Mouse (Mus musculus): ENCODE results near the gene Uhrf1.
A peak's percentile ranks its signal among the peaks of the same experiment; 100 is the strongest.

The Uhrf1 gene

DNA sequence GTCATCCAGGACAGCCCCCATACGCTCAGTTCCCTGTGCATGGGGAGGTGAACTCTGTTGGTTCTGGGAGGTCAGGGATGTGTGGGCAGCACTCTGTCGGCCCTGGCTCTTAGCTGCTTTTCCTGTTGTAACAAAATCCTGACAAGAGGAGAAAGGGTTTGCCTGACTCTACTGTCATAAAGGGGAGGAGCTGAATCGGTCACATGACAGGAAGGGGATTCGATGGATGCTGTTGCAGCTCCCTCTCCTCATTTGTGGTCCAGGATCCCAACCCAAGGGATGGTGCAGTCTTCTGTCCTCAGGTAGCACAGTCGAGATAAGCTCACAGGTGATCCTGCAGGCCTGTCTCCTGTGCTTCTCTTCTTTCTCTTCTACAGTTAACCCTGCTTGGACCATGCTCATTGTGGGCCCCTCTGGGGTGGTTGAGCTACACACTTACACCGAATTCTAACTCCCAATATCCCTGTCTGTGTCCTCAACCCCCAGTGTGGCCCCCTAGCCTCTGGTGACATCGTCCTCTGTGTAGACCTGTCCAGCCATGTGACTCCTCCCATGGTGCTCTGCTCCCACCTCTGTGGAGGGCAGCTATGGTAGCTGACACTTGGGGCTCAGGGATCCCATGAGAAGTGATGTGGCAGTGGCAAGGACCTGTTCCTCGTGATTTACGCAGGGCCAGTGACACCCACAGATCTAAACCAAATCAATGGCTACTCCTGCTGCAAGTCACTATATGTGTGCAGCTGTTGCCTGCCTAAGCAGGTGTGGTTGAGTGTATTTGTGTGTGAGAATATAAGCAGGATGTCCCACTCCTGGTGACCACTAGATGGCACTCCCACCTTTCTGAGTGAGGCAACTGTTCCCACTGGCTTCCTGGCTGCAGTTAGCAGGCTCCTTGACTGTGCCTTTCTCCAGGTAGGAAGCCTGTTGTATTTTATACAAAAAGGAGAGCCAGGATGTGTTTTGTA is 54.1 kb downstream of the Uhrf1 start:
- peak; percentile 77 for DNase-seq

DNA sequence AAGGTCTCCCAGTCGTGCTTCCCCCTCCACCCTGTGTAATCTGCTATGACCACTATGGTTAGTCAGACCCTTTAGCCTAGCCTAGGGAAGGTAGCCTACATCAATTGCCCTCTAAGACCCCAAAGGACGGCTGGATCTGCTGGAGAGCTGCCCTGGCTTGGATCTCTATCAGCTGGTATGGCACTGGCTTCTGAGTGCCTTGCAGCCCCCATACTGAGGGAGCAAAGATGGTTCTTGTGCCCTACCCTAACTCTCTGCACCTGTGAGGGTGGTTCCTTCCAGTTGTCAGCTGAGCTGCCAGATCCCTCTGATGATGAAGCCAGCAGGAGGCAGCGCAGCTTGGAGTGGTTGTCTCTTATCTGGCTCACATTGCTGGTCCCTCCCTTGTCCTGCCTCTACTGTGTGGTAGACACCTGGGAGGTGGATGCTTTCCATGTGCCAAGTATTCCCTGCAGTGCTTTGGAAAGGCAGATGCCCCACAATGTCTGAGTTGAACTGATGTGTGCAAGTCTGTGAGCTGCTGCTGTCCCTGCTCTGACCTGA is 56.1 kb downstream of the Uhrf1 start:
- DNase-seq = no peak

DNA sequence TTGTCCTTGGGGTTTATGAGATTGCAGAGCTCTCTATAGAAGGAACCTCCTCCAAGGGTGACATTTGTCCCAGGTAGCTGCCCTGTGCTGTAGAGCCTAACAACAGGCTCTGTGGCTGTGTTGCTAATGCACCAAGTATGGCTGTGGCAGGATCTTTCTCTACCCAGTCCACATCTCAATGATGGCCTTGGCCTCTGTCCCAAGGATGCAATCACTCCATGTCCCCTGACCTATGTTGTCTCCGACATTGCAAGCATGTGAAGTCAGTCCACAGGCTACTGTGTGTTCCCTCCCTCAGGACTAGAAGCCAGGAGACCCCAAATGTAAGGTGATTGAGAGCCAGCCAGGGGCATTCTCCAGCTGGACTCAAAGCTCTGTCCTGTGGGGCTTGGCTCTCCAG is 56.7 kb downstream of the Uhrf1 start:
- DNase-seq = no peak

DNA sequence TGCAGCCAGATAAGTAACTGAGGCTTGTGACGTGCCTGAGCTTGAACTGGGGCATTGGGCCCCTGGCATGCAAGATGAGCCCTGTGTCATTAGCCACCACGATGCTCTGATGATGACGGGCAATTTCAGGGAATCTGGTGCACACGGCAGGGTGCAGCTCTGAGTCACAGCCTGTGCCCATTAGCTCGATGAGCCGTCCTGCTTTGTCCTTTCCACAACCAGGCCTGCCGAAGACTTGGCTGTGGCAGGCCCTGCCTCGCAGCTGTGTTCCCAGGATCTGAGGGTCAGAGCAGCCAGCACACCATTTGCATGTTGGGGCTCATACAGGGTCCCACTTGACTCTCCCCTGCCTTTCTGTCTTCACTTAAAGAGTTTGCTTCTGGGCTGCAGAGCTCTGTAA is 57.3 kb downstream of the Uhrf1 start:
- DNase-seq = no peak

DNA sequence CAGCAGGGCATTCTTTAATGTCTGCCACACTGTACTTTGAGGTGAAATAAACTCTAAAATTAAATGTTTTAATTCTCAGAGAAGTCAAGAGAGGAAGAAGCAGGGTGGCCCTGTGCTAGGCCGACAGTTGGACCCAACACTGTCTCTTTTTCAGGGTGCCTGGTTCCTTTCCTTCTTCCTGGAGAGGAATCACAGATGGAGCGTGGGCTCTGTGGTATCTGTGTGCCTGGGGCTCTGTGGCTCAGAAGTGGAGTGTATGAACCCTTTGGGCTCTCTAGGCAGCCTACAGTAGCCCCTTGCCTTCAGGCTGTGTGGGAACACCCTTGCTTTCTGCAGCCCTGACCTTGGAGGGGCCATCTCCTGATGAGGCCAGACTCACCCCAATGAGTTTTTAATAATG is 58.4 kb downstream of the Uhrf1 start:
- no peak for DNase-seq

DNA sequence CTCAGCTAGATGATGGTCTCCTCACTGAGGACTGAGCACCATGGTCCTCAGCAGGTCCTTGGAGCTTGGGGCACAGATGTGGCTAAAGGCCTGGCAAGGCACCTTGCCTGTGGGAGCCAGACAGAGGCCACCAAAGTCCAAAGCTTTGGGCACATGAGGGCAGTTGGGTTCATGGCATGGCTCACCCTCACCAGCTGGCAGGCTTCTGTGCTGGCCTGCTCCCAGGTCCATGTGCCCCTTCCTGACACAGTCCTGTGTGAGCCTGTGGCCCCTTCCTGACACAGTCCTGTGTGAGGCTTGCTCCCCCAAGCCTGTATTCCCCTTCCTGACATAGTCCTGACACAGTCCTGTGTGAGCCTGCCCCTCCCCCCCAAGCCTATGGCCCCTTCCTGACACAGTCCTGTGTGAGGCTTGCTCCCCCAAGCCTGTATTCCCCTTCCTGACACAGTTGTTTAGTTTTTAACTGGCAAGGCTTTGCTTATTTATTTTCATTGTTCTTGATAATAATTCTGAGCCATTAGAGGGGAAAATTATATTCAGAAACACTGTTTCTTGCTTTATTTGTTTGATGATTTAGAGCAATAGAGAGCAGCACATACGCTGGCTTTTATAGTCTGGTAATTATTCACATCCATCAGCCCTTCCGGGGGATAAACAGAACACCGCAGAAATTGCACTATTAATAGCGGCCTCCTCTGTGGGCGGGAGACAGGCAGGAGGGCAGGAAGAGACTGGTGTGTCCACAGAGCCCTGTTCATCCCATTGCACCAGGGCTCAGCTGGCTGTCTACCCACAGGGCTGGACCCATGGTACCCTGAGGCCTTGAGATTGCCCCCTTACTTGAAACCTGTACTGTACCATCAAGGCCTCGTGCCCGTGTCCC is 62.9 kb downstream of the Uhrf1 start:
- no peak for DNase-seq

DNA sequence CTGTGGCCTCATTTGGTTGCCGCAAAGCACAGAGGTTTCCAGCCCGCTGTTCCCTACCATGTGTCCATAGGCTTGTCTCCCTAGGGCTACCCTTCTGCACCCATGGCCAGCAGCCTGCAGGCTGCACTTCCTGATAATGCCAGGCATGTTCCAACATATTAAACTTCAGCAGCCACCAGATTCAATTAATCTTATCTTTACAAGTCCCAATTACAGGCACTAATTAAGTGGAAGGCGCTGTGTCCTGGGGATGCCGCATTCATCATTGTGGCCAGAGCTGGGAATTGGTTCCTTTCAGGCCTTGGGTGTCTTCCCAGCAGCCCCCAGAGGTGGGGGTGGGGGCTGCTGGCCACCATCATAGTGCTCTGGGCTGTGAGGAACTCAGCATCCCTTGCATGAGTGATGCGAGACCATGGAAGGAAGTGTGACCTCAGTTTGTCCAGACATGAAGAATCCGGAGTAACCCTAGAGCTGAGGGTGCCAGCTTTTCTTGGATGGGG is 65.2 kb downstream of the Uhrf1 start:
- no peak for DNase-seq

DNA sequence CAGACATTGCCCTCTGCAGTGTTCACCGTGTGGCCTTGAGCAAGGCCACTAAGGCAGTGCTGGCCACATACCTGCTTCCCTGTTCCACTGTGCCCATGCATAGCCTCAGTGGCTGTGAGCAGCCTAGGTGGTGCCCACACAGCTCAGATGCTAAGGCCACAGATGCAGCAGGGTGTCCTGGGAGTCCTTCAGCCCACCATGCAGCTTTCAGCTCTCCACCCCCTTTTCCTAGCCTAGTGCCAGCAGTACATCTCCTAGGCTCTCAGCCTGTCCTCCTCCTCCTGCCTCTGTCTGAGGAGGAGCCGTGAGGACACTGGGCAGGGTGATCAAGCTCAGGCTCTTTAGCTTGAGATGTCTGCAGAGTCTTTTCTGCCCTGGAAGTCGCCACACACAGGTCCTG is 67.0 kb downstream of the Uhrf1 start:
- DNase-seq = no peak

DNA sequence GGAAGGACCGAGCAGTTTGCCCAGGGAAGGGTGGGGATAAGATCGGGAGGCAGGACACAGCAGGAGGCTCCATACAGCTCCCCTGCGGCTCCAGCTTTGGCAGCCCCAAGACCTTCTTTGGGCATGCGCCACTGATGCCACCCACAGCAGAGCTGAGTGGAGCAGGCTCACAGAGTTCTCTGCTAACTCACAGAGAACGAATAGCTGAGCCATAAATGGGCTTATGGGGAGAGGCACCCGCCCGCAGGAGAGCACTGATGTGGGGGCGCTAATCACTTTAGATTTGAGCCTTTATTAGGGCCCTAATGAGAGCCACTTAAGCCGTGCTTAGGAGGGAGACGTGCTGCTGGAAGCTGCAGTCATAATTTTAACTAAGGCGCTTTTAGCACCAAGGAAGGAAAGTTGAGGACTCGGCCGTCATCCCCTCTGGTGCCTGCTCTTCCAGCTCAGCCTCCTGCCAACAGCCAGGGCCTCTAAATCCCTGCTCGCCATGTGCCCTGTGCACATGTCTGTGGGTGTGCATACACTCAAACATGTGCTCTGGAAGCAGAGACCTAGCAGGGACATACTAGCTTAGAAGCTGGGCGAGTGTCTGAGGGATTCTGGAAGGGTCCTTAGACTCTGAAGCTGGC is 68.0 kb downstream of the Uhrf1 start:
- no peak for DNase-seq

DNA sequence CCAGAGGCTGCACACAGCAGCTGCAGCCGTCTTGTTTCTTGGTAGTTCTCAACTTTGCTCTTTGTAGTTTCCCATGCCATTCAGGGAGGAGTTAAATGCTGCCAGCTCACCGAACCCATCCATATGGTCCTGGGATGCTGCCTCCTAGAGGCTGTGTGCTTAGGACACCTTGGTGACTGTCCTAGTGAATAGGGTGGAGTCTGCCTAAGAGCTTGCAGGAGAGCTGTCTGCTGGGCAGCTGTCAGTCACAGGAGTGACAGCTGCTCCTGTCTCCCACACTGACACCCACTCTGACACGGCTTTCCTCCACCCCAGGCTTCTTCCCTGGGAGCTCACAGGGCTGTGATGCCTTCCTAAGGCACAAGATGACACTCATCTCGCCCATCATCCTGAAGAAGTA is 69.0 kb downstream of the Uhrf1 start:
- no peak for DNase-seq

Measured in thymus, postnatal 14 days (tissue).